Mouse (Mus musculus): Measurements from ENCODE around the gene Prpf39.

DNA sequence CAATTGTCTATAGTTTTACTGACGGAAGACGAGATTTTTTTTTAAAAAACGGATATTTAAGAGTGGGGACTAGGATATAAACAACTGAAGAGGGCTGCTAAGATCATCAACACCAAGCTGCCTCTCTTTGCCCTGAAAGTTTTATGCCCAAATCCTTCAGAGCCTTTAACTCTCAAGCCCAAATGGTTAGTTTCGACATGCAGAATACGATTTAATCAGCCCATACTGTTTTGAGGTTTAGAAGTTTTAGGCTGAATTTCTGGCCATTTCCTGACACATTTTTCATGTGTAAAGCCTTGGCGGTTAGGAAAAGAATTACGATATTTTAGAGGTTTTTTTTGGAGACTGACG, 319 bp upstream of the Prpf39 start:
- TF ChIP-seq CTCF (IDR thresholded peaks at IDR 0.05; ENCODE audit: low read depth, low read length): no peak
- no peak for TF ChIP-seq POLR2A (IDR thresholded peaks at IDR 0.05; ENCODE audit: borderline replicate concordance, low read depth, low read length)
